Mouse (Mus musculus): ENCODE results near the gene Ncaph2. TPM values are rescaled to one million over a fixed set of nuclear protein-coding genes. Genes with fewer than 3 reads are reported as not detected.

Gene Ncaph2
- polyA plus RNA-seq (2012; rRNA removed): 88.6 and 103 TPM in 2 replicates

DNA sequence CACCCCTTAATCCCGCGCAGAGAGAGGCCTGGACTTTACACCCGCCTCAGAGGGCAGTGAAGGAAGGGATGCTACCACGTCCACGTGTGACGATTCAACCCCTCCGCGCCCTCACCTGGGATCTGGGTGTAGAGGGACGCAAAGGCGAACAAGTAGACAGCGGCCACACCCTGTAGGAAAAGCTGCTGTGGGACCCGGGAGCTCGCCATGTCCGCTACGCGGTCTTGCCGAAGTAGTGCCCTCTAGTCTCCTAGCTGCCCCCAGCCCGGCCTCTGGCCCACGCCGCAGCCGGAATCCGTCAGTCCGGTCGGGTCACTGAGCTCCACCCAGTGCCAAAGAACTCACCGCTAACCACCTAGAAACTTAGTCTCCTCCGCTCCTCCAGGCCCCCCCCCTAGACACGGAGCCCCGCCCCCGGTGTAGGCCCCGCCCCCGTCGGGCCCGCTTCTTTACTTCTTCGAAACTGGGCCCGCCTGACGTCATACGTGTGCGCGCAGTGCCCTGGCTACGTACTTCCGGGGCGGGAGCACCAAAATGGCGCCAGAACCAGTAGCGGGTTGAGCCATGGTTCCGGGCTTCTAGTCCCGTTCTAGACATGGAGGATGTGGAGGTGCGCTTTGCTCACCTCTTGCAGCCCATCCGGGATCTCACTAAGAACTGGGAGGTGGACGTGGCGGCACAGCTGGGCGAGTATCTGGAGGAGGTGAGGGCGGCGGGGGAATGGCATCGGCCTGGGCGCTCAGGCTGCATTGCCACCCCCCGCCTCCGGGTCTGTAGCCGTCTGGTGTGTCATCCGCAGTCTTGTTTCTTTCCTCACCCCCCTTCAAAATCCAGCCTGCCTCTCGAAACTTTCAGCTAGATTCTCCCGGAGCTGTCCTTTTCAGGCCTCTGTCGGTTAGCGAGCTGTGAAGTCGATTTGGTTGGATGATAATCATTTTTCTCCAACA, at the start of gene Ncaph2, which contains the start of gene Lmf2:
Ncaph2 (plus strand) TSS at position 479 of the 947 bp plus-strand sequence.
Lmf2 (minus strand) TSS at position 419 of the 947 bp plus-strand sequence.

GRCm38 (mm10) chr15:89315190-89315731, 40.3 kb upstream of the Ncaph2 start, which contains the start of gene Sbf1:
TSS of gene Sbf1 (minus strand) at chr15:89315311.

DNA sequence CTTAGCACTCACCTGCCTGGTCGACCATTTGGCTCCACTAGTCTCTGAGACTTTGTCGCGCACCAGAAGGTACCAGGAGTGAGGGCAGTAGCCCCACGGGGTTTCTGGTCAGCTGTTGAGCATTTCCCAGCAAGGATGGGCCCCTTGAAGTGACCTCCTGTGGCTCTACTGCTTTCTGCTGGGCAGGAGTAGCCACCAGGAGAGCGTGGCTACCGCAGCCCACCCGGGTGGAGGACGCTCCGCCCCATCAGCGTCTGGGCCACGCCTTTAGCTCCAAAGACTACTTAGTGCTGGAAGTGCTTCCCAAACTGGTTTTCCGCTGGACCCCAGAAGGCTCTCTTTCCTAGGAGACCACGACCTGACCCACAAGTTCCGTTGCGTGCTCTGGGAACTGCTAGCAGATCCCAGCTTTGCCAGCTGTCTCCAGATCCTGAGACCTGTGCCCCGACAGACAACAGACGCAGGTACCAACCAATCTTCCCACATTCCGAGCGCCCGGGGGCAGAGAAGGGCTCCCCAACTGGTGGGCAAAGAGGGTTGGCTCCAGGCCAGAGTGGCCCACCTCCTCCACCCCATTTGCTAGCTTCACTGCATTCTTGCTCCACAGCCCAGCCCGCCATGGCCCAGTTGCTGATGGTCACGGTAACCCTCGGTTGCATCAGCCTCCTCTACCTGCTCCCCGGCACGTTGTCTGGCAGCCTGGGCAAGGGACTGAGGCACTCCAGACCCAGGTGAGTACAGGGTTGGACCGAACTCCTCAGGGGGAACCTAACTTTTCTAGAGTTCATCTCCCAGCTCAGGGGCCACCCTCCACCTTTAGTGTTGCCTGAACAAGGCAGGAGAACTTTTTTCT, 32.6 kb upstream of the Ncaph2 start, which contains the start of gene Adm2:
Adm2 (plus strand) TSS at position 51 of the 853 bp plus-strand sequence.

DNA sequence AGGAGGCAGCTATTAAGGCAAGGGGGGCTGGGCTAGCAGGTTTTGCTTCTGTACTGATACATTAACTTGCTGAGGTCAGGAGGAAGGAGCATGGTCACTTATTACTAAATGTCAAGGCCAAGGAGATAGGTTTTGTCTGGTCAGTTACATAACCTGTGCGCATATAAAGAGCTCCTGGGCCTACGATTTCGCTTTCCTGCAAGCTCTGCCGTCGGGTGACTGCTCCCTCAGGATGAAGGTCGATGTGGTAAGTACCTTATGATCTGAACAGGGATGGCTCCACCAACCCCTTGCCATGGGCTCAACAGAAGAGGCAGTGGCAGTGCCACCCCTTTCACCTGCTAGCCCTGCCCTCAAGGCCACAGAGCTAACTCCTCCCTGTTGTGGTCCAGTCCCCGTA, 21.2 kb upstream of the Ncaph2 start, which contains the start of gene Miox:
Miox (plus strand) TSS at position 128 of the 400 bp plus-strand sequence.

DNA sequence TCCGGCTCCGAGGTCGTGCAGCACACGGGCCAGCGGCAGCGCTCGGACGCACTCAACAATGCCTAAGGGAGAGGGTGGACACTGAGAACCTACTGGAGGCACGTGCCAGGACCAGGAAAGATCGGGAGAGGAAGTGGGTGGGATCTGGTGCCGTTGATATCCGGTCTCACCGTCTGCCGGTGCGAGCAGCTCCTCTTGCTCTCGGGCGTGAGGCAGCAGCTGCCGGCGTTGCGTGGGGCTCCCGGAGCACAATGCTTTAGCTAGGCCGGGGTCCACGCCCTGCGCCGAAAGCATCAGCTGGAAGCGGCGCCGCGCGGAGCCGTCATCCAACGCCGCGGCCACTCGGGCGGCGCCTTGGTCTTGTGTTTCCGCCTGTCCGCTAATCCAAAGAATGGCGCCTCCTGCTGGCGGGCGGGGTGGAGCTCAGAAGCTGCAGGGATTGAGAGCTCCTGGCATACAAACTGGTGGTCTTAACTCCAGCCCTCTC, 18.3 kb downstream of the Ncaph2 start, which contains the start of gene Sco2:
Sco2 (minus strand) TSS at position 85 of the 487 bp plus-strand sequence.

DNA sequence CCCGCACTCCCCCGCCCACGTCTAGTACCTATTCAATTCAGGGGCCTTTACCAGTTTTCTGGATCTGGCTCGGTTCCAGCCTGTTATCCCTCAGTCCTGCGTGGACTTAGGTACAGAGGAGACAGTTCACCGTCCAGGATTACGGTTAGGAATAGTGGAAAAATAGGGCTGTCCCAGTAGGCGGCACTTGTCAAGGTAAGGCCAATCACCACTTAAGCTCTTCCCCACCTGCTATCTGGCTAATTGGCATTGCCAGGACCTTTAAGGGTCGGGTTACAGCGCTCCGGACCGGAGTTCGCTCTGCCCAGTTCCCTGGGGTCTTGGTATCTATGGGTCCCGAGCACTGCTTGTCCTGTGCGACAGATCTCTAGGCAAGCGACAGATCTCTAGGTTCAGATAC, 21.4 kb downstream of the Ncaph2 start, which contains the start of gene Tymp:
Tymp (minus strand) TSS at position 83 of the 400 bp plus-strand sequence.

DNA sequence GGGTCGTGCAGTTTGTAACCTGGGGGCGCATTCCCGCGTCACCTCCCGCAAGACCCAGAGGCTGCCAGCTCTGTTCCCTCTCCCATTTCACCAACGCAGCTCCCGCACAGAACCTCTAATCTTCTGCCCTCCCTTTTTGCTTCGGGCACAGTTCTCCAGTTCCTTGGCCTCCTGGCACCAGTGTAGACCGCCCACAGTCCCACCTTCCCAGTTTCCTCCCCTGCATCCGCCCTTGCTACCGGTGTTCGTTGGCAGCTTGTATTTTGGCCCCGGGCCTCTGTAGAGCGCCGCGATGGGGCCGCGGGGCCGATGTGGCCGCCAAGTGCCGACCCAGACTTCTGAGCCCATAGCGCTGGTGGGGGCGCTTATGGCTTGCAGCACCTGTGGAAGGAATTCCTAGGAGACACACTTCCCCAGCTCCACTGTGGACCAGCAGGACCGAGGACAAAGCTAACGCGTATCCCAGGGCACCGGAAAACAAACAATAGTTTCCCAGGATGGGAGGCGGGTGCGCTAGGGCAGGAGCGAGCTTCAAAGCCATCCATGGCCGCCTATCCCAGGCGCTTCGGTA, 23.4 kb downstream of the Ncaph2 start, which contains the start of gene Odf3b:
Odf3b (minus strand) TSS at position 452 of the 571 bp plus-strand sequence.

GRCm38 (mm10) chr15:89384617-89385016, 29.1 kb downstream of the Ncaph2 start, which contains the start of gene Klhdc7b:
TSS of gene Klhdc7b (plus strand) at chr15:89384917.

GRCm38 (mm10) chr15:89410118-89410517, 54.6 kb downstream of the Ncaph2 start, which contains the start of gene Syce3:
TSS of gene Syce3 (minus strand) at chr15:89410503.

Other genes with a start within 250 kb of the Ncaph2 start
- 16.8 and 19.0 TPM in 2 replicates for gene Tubgcp6, start 232.6 kb upstream of the Ncaph2 start, polyA plus RNA-seq (2012; rRNA removed)
- gene Hdac10, start 227.0 kb upstream of the Ncaph2 start, polyA plus RNA-seq (2012; rRNA removed): 16.4 and 17.9 TPM in 2 replicates
- gene Mapk12, start 215.0 kb upstream of the Ncaph2 start, polyA plus RNA-seq (2012; rRNA removed): 3.9 and 4.2 TPM in 2 replicates
- gene Mapk11, start 206.1 kb upstream of the Ncaph2 start, polyA plus RNA-seq (2012; rRNA removed): 2.4 and 2.9 TPM in 2 replicates
- gene Plxnb2, start 174.9 kb upstream of the Ncaph2 start, polyA plus RNA-seq (2012; rRNA removed): 272 and 308 TPM in 2 replicates
- 9.6 and 9.7 TPM in 2 replicates for gene Dennd6b, start 159.2 kb upstream of the Ncaph2 start, polyA plus RNA-seq (2012; rRNA removed)
- gene Ppp6r2, start 144.2 kb upstream of the Ncaph2 start, polyA plus RNA-seq (2012; rRNA removed): 113 and 257 TPM in 2 replicates
- 100 and 115 TPM in 2 replicates for gene Sbf1, start 40.4 kb upstream of the Ncaph2 start, polyA plus RNA-seq (2012; rRNA removed)
- 4.1 and 5.8 TPM in 2 replicates for gene Adm2, start 33.0 kb upstream of the Ncaph2 start, polyA plus RNA-seq (2012; rRNA removed)
- 1.2 TPM in 1 of 2 replicates, not detected in the other for gene Miox, start 21.3 kb upstream of the Ncaph2 start, polyA plus RNA-seq (2012; rRNA removed)
- gene Lmf2, start 60 bp upstream of the Ncaph2 start, polyA plus RNA-seq (2012; rRNA removed): 17.5 and 19.8 TPM in 2 replicates
- 22.5 and 28.4 TPM in 2 replicates for gene Sco2, start 18.1 kb downstream of the Ncaph2 start, polyA plus RNA-seq (2012; rRNA removed)
- 2.5 and 6.6 TPM in 2 replicates for gene Tymp, start 21.3 kb downstream of the Ncaph2 start, polyA plus RNA-seq (2012; rRNA removed)
- gene Odf3b, start 23.6 kb downstream of the Ncaph2 start, polyA plus RNA-seq (2012; rRNA removed): 3.9 and 4.4 TPM in 2 replicates
- not detected in 2 replicates for gene Klhdc7b, start 29.2 kb downstream of the Ncaph2 start, polyA plus RNA-seq (2012; rRNA removed)
- not detected in 2 replicates for gene Syce3, start 54.8 kb downstream of the Ncaph2 start, polyA plus RNA-seq (2012; rRNA removed)
- 1.7 and 5.0 TPM in 2 replicates for gene Cpt1b, start 70.1 kb downstream of the Ncaph2 start, polyA plus RNA-seq (2012; rRNA removed)
- 0.14 and 0.23 TPM in 2 replicates for gene C730034F03Rik, start 73.9 kb downstream of the Ncaph2 start, polyA plus RNA-seq (2012; rRNA removed)
- 0.27 and 1.8 TPM in 2 replicates for gene Gm44502, start 74.0 kb downstream of the Ncaph2 start, polyA plus RNA-seq (2012; rRNA removed)
- gene Chkb, start 74.2 kb downstream of the Ncaph2 start, polyA plus RNA-seq (2012; rRNA removed): 38.2 and 43.2 TPM in 2 replicates
- gene Mapk8ip2, start 98.2 kb downstream of the Ncaph2 start, polyA plus RNA-seq (2012; rRNA removed): 0.69 and 0.73 TPM in 2 replicates
- 15.1 and 20.1 TPM in 2 replicates for gene Arsa, start 121.7 kb downstream of the Ncaph2 start, polyA plus RNA-seq (2012; rRNA removed)
- 7.6 and 8.7 TPM in 2 replicates for gene Shank3, start 143.9 kb downstream of the Ncaph2 start, polyA plus RNA-seq (2012; rRNA removed)
- 0.04 and 0.43 TPM in 2 replicates for gene Acr, start 212.6 kb downstream of the Ncaph2 start, polyA plus RNA-seq (2012; rRNA removed)
- gene Rabl2, start 236.2 kb downstream of the Ncaph2 start, polyA plus RNA-seq (2012; rRNA removed): 1.8 and 3.4 TPM in 2 replicates

Measured in stomach, adult 2 months (tissue).